Mouse (Mus musculus) ES-Bruce4 (cell line): ENCODE data around the gene Kcnip2. TPM values are rescaled to one million over a fixed set of nuclear protein-coding genes. Genes with fewer than 3 reads are reported as not detected.
A peak's percentile ranks its signal among the peaks of the same experiment; 100 is the strongest.

Experiments
- H3K27ac ChIP-seq: 2 replicates; pipeline ENCODE4 v1.5.1; 2012; ENCODE audit warnings: low read length, inconsistent platforms; ENCODE audit not compliant: insufficient read depth
- H3K27me3 ChIP-seq: 2 replicates; pipeline ENCODE4 v1.6.1; 2012; ENCODE audit warnings: mild to moderate bottlenecking, low read length, inconsistent platforms; ENCODE audit not compliant: control insufficient read depth, poor library complexity, insufficient read depth, severe bottlenecking
- H3K36me3 ChIP-seq: 2 replicates; pipeline ENCODE4 v1.6.1; 2012; ENCODE audit warnings: inconsistent platforms, mild to moderate bottlenecking, low read length, moderate library complexity; ENCODE audit not compliant: control insufficient read depth, poor library complexity, insufficient read depth, severe bottlenecking
- H3K4me1 ChIP-seq: one replicate; pipeline ENCODE4 v1.8.1; 2011; ENCODE audit warnings: low read length; ENCODE audit not compliant: control insufficient read depth, insufficient read depth
- H3K4me3 ChIP-seq: 2 replicates; pipeline ENCODE4 v1.5.1; 2011; ENCODE audit warnings: low read depth, mild to moderate bottlenecking, low read length
- H3K9ac ChIP-seq: 2 replicates; pipeline ENCODE4 v1.6.1; 2012; ENCODE audit warnings: low read depth, mild to moderate bottlenecking, inconsistent platforms; ENCODE audit not compliant: poor library complexity, severe bottlenecking
- H3K9me3 ChIP-seq: replicated peaks from 2 replicates; pipeline ENCODE4 v1.6.1; 2012; ENCODE audit warnings: mild to moderate bottlenecking, low read length, inconsistent platforms; ENCODE audit not compliant: control insufficient read depth, poor library complexity, insufficient read depth, severe bottlenecking
- CTCF ChIP-seq: IDR thresholded peaks from one replicate; pipeline ENCODE4 v1.8.1; 2011; ENCODE audit warnings: low read depth, low read length
- EP300 ChIP-seq: IDR thresholded peaks from 2 replicates; pipeline ENCODE4 v1.6.1; 2011; ENCODE audit warnings: low read depth, low read length; ENCODE audit not compliant: insufficient read depth
- POLR2A ChIP-seq: IDR thresholded peaks from one replicate; pipeline ENCODE4 v1.8.1; 2011; ENCODE audit warnings: low read length; ENCODE audit not compliant: insufficient read depth
- polyA plus RNA-seq: library from polyadenylated mRNA; stranded (reverse); fragments of >200 nt; gene quantifications from 2 replicates; pipeline ENCODE4 v1.2.4, GENCODE M21; 2011; ENCODE audit warnings: low read depth; ENCODE audit not compliant: missing spikeins, insufficient read depth, insufficient read length

Gene Kcnip2
- polyA plus RNA-seq, 1 experiment, result 3.1 TPM

DNA sequence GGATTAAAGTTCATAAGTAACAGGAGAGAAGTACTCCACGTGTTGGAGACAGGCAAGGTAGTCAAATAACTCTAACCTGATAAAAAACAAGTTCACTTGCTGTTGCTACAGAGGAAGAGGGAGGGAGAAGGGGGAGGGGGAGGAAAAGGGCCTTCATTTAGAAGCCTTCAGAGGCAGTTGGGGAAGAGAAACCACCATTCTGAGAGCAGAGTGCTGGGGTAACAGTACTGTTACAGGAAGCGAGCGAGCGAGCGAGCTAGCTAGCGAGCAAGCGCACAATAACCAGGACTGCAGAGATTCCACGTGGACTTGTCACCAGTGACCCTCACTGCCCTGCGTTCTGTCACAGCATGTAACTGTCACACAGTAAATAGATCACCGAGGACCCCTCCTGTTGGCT lies 27.6 kb upstream of the Kcnip2 start:
- Histone ChIP-seq H3K27ac (no peak overlapping the region), H3K4me3 (no peak overlapping the region), H3K27me3 (no peaks in the 10 kb centered on the region), H3K36me3 (no peaks in the 10 kb centered on the region), H3K4me1 (no peaks in the 10 kb centered on the region), H3K9me3 (no peaks in the 10 kb centered on the region), H3K9ac (no peak overlapping the region)
- TF ChIP-seq CTCF (no peak), POLR2A (no peak), EP300 (no peak)

DNA sequence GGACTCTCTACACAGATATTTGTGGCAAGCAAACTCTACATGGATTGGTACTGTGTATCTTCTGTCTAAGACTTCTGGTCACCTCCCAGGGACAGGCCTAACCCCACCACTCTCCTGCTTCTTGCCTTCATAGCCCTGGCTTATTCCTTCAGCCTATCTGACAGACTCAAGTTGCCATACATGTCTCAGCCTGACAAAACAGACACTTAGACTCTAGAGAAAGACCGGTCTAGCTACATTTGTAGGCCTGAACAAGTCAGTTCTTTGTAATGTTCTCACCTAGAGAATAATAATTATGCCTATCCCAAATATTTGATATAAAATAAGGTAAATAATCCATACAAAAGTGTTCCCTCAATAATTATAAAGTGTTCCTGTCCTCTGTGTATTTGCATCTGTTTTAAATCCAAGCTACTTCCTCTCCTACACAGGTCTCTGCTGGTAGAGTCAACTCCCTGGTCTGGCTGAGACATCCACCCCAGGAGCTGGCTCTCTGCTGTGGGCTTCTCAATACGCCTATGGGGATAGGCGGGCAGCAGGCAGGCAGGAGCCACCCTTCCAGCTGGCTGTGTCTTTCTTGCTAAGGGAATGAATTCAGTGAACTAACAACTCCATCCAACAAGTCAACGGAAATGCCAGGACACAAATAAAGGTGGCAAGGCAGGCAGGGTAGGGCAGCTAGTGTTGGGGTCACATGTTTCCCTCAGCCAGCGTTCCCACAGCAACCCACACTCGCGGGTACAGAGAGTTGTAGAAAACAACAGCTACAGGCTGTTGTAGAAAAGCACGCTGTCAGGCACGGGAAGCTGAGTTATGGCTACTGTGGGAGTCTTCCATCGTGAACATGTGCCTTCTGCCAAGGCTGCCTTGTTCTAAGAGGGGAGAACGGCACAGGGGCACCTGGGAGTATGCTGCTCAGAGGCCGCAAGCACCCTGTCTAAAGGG lies 21.5 kb upstream of the Kcnip2 start:
- Histone ChIP-seq H3K36me3 (no peaks in the 10 kb centered on the region), H3K27me3 (no peaks in the 10 kb centered on the region), H3K27ac (no peak overlapping the region), H3K9ac (no peak overlapping the region), H3K9me3 (no peaks in the 10 kb centered on the region), H3K4me3 (no peak overlapping the region), H3K4me1 (no peaks in the 10 kb centered on the region)
- TF ChIP-seq POLR2A, result no peak
- TF ChIP-seq CTCF, result no peak
- TF ChIP-seq EP300, result no peak

DNA sequence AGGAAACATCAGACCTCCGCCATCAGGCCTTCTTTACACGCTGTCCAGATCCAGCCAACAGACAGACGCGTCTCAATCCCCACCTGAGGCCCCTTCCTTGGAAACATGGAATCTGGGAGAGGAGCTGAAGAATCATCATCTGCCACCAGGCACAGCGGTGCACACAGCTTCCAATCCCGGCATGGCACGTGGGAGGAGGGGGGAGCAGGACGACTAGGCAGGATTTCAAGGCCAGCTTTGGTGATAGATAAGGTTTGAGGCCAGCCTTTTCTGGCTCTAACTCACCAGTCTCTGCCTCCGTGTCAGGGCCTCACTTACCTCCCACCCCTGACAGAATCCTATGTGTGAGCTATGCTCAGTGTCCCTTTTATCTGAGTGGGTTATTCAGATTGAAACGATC lies 19.6 kb upstream of the Kcnip2 start:
- no peaks in the 10 kb centered on the region for H3K9me3 ChIP-seq

DNA sequence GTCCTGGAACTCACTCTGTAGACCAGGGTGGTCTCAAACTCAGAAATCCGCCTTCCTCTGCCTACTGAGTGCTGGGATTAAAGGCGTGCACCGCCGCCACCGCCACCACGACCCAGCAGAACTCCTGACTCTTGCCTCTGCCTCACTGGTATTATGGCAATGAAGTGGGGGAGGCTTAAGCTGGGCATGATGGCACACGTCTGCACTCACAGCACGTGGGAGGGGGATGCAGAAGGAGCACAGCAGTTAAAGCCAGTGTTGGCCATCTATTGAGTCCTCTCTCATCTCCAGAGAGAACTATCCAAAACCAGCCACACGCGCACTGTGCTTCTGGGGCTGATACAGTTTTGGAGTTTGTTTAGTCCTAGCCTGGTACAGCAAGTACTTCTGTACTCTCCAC lies 17.8 kb upstream of the Kcnip2 start:
- no peaks in the 10 kb centered on the region for H3K27me3 ChIP-seq
- no peak overlapping the region for H3K27ac ChIP-seq
- no peak overlapping the region for H3K9ac ChIP-seq
- TF ChIP-seq CTCF, result no peak
- TF ChIP-seq POLR2A, result no peak
- no peak for TF ChIP-seq EP300
- H3K9me3 ChIP-seq, result no peaks in the 10 kb centered on the region
- no peaks in the 10 kb centered on the region for H3K4me1 ChIP-seq
- H3K4me3 ChIP-seq, result no peak overlapping the region
- H3K36me3 ChIP-seq, result no peaks in the 10 kb centered on the region

More for the DNA sequence above, 19.6 kb upstream of the Kcnip2 start:
- Histone ChIP-seq H3K4me3 (no peak overlapping the region), H3K27ac (no peak overlapping the region), H3K27me3 (no peaks in the 10 kb centered on the region), H3K9ac (no peak overlapping the region), H3K4me1 (no peaks in the 10 kb centered on the region), H3K36me3 (no peaks in the 10 kb centered on the region)
- TF ChIP-seq CTCF (no peak), POLR2A (no peak), EP300 (no peak)

DNA sequence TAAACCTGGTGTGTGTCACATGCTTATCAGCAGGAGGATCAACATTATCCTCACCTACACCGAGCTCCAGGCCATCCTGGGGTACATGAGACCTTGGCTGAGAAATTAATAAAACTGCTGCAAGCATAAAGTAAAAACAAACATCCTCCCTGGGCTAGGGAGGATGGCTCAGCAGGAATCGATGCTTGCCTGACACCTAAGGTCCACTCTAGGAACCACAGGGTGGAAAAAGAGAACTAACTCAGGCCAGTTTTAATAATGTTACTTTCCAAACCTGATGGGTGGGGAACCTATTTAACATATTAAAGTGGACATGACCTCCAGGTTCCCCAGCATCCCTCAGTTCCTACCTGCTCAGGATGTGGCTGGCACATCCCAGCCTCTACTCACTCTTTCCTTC lies 14.8 kb upstream of the Kcnip2 start:
- H3K9me3 ChIP-seq, result no peaks in the 10 kb centered on the region

DNA sequence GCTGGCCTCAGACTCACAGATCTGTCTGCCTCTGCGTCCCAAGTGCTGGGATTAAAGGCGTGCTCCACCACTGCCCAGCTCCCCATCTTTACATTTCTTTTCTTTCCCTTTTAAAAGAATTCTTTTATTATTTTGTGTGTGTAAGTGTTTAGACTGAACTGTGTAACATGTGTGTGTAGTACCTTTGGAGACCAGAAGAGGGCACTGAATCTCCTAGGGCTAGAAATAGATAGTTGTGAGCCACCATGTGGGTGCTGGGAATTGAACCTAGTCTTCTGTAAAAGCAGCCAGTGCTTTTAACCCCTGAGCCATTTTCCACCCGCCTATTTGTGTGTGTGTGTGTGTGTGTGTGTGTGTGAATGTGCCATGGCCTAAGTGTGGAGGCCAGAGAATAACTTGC lies 11.9 kb upstream of the Kcnip2 start:
- no peaks in the 10 kb centered on the region for H3K36me3 ChIP-seq
- no peaks in the 10 kb centered on the region for H3K9me3 ChIP-seq
- no peak for TF ChIP-seq POLR2A
- no peak for TF ChIP-seq EP300
- TF ChIP-seq CTCF, result no peak
- no peak overlapping the region for H3K9ac ChIP-seq
- H3K4me3 ChIP-seq, result no peak overlapping the region
- H3K27ac ChIP-seq, result no peak overlapping the region
- H3K4me1 ChIP-seq, result no peaks in the 10 kb centered on the region
- H3K27me3 ChIP-seq, result no peaks in the 10 kb centered on the region

More for the DNA sequence above, 14.8 kb upstream of the Kcnip2 start:
- Histone ChIP-seq H3K4me3 (no peak overlapping the region), H3K4me1 (no peaks in the 10 kb centered on the region), H3K36me3 (no peaks in the 10 kb centered on the region), H3K9ac (no peak overlapping the region), H3K27me3 (no peaks in the 10 kb centered on the region), H3K27ac (0 out of 2 replicates have a peak overlapping the region, but pooled peaks have one; percentile 13)
- TF ChIP-seq EP300 (no peak), CTCF (no peak), POLR2A (no peak)
